Mouse (Mus musculus): ENCODE data around the gene 1810009A15Rik.
"Not testable (repeated sequence)": the region's sequence is repeated elsewhere in the genome, so short reads cannot be mapped to it uniquely, and the experiment has no call there.

1810009A15Rik gene

GRCm38 (mm10) chr19:8872266-8872840, 16.3 kb upstream of the 1810009A15Rik start:
- no peak for DNase-seq (ENCODE audit: extremely low read depth, insufficient read length, low spot score)

- DNase-seq (ENCODE audit: extremely low read depth, insufficient read length, low spot score) = no peak
Observed at GRCm38 (mm10) chr19:8875031-8875430, 13.6 kb upstream of the 1810009A15Rik start.

GRCm38 (mm10) chr19:8880311-8881033, 8.2 kb upstream of the 1810009A15Rik start, which contains the start of gene Uqcc3:
TSS of gene Uqcc3 (minus strand) at chr19:8880923.
- peak; percentile 65 for DNase-seq (ENCODE audit: extremely low read depth, insufficient read length, low spot score)

- DNase-seq (ENCODE audit: extremely low read depth, insufficient read length, low spot score) = no peak
Observed at GRCm38 (mm10) chr19:8881034-8881392, 7.6 kb upstream of the 1810009A15Rik start.

- no peak for DNase-seq (ENCODE audit: extremely low read depth, insufficient read length, low spot score)
Observed at GRCm38 (mm10) chr19:8883616-8884015, 5.0 kb upstream of the 1810009A15Rik start, which contains the start of the genes Lbhd1 and Gm49403. TSS of gene Lbhd1 (plus strand) at chr19:8883732. TSS of gene Gm49403 (plus strand) at chr19:8883930.

GRCm38 (mm10) chr19:8886916-8887584, 1.6 kb upstream of the 1810009A15Rik start:
- DNase-seq (ENCODE audit: extremely low read depth, insufficient read length, low spot score) = no peak

- no peak for DNase-seq (ENCODE audit: extremely low read depth, insufficient read length, low spot score)
Observed at GRCm38 (mm10) chr19:8887585-8888463, 829 bp upstream of the 1810009A15Rik start.

- peak; percentile 80 for DNase-seq (ENCODE audit: extremely low read depth, insufficient read length, low spot score)
Observed at GRCm38 (mm10) chr19:8892829-8893766, 4.4 kb downstream of the 1810009A15Rik start, which contains the start of gene Ints5. TSS of gene Ints5 (plus strand) at chr19:8893005.

- no peak for DNase-seq (ENCODE audit: extremely low read depth, insufficient read length, low spot score)
Observed at GRCm38 (mm10) chr19:8895397-8895960, 6.8 kb downstream of the 1810009A15Rik start.

- DNase-seq (ENCODE audit: extremely low read depth, insufficient read length, low spot score) = not testable (repeated sequence)
Observed at GRCm38 (mm10) chr19:8896231-8896630, 7.6 kb downstream of the 1810009A15Rik start.

GRCm38 (mm10) chr19:8897211-8897864, 8.7 kb downstream of the 1810009A15Rik start:
- not testable (repeated sequence) for DNase-seq (ENCODE audit: extremely low read depth, insufficient read length, low spot score)

GRCm38 (mm10) chr19:8897865-8898495, 9.3 kb downstream of the 1810009A15Rik start, which contains the start of gene Ganab:
TSS of gene Ganab (plus strand) at chr19:8898071.
- DNase-seq (ENCODE audit: extremely low read depth, insufficient read length, low spot score) = peak; percentile 92

GRCm38 (mm10) chr19:8898576-8898975, 9.9 kb downstream of the 1810009A15Rik start:
- DNase-seq (ENCODE audit: extremely low read depth, insufficient read length, low spot score) = no peak

GRCm38 (mm10) chr19:8899079-8899478, 10.4 kb downstream of the 1810009A15Rik start:
- DNase-seq (ENCODE audit: extremely low read depth, insufficient read length, low spot score) = no peak

GRCm38 (mm10) chr19:8903412-8903811, 14.8 kb downstream of the 1810009A15Rik start:
- DNase-seq (ENCODE audit: extremely low read depth, insufficient read length, low spot score) = no peak

GRCm38 (mm10) chr19:8908531-8908930, 19.9 kb downstream of the 1810009A15Rik start:
- DNase-seq (ENCODE audit: extremely low read depth, insufficient read length, low spot score) = no peak

GRCm38 (mm10) chr19:8911810-8912209, 23.2 kb downstream of the 1810009A15Rik start:
- no peak for DNase-seq (ENCODE audit: extremely low read depth, insufficient read length, low spot score)

GRCm38 (mm10) chr19:8914212-8914611, 25.6 kb downstream of the 1810009A15Rik start:
- DNase-seq (ENCODE audit: extremely low read depth, insufficient read length, low spot score) = no peak

All from 3134 (cell line).